Mouse (Mus musculus) midbrain, embryonic 13.5 days (tissue): Measurements from ENCODE around the gene Inka2. TPM values are rescaled to one million over a fixed set of nuclear protein-coding genes. Genes with fewer than 3 reads are reported as not detected.
A peak's percentile ranks its signal among the peaks of the same experiment; 100 is the strongest.
"Not testable (repeated sequence)": the region's sequence is repeated elsewhere in the genome, so short reads cannot be mapped to it uniquely, and the experiment has no call there.

ENCODE experiments used
- ATAC-seq: fragments of 200-750 bp; cut with Nextera tagmentation; 2 replicates; pipeline ENCODE4 v1.8.0; 2017; ENCODE audit warnings: mild to moderate bottlenecking, moderate TSS enrichment, moderate library complexity
- H3K27ac ChIP-seq: fragments of 300-500 bp; sonication (generic); 2 replicates; pipeline ENCODE4 v1.5.1; 2015; ENCODE audit warnings: inconsistent platforms, mild to moderate bottlenecking, moderate library complexity
- H3K27me3 ChIP-seq: fragments of 300-500 bp; sonication (generic); 2 replicates; pipeline ENCODE4 v1.6.1; 2015; ENCODE audit warnings: mild to moderate bottlenecking, inconsistent platforms
- H3K36me3 ChIP-seq: fragments of 300-500 bp; sonication (generic); 2 replicates; pipeline ENCODE4 v1.6.1; 2015; ENCODE audit warnings: mild to moderate bottlenecking, inconsistent platforms
- H3K4me1 ChIP-seq: fragments of 300-500 bp; sonication (generic); replicated peaks from 2 replicates; pipeline ENCODE4 v1.6.1; 2015; ENCODE audit warnings: inconsistent platforms
- H3K4me2 ChIP-seq: fragments of 300-500 bp; sonication (generic); replicated peaks from 2 replicates; pipeline ENCODE4 v1.6.1; 2015; ENCODE audit warnings: moderate library complexity, mild to moderate bottlenecking, inconsistent platforms
- H3K4me3 ChIP-seq: fragments of 300-500 bp; sonication (generic); replicated peaks from 2 replicates; pipeline ENCODE4 v1.5.1; 2015; ENCODE audit warnings: mild to moderate bottlenecking, inconsistent platforms
- H3K9ac ChIP-seq: fragments of 300-500 bp; sonication (generic); replicated peaks from 2 replicates; pipeline ENCODE4 v1.6.1; 2015; ENCODE audit warnings: mild to moderate bottlenecking, inconsistent platforms
- H3K9me3 ChIP-seq: fragments of 300-500 bp; sonication (generic); 2 replicates; pipeline ENCODE4 v1.6.1; 2016; ENCODE audit warnings: mild to moderate bottlenecking, inconsistent platforms
- WGBS: fragments of 180-500 bp; shearing (Covaris S2); methylation state at CpG from one replicate; pipeline ENCODE4 v1.1.7; 2015; 5-methylcytosine and 5-hydroxymethylcytosine counted together
- polyA plus RNA-seq: library from polyadenylated mRNA; unstranded; fragments of >200 nt; fragmentation: Nextera tagmentation; extraction: Ambion mirVana; gene quantifications from 2 replicates; pipeline ENCODE4 v1.2.1, GENCODE M21; 2015

The Inka2 gene
- polyA plus RNA-seq, 1 experiment from 2014 or later = 2.4 TPM

GRCm38 (mm10) chr3:105700786-105701185, 3.6 kb upstream of the Inka2 start:
- H3K36me3 ChIP-seq, H3K27ac ChIP-seq, H3K4me3 ChIP-seq, H3K9me3 ChIP-seq, H3K4me2 ChIP-seq, H3K9ac ChIP-seq, ATAC-seq: not testable (repeated sequence)
- 45% methylated on average over 1 of the region's 1 CpGs for WGBS
- Histone ChIP-seq H3K27me3 (peaks cover 31% of the 10 kb centered on the region), H3K4me1 (peaks cover 35% of the 10 kb centered on the region)

- H3K4me1 ChIP-seq = peaks cover 35% of the 10 kb centered on the region
- no peak for ATAC-seq
Measured at GRCm38 (mm10) chr3:105701399-105701798, 3.0 kb upstream of the Inka2 start.

GRCm38 (mm10) chr3:105703571-105703970, 828 bp upstream of the Inka2 start:
- Histone ChIP-seq H3K9me3 (no peaks in the 10 kb centered on the region), H3K4me3 (no peak overlapping the region), H3K36me3 (no peaks in the 10 kb centered on the region), H3K9ac (no peak overlapping the region), H3K4me2 (peak overlapping the region; percentile 98; the same call in 1 of the 2 replicates), H3K27ac (no peak overlapping the region), H3K27me3 (peaks cover 40% of the 10 kb centered on the region), H3K4me1 (peaks cover 31% of the 10 kb centered on the region)
- WGBS = 51% methylated on average over 6 of the region's 6 CpGs
- ATAC-seq = no peak

More at GRCm38 (mm10) chr3:105701399-105701798, 3.0 kb upstream of the Inka2 start:
- H3K27ac ChIP-seq = no peak overlapping the region
- H3K36me3 ChIP-seq = no peaks in the 10 kb centered on the region
- WGBS = 72% methylated on average over 5 of the region's 5 CpGs
- H3K27me3 ChIP-seq = peaks cover 37% of the 10 kb centered on the region
- no peaks in the 10 kb centered on the region for H3K9me3 ChIP-seq
- H3K9ac ChIP-seq = no peak overlapping the region
- H3K4me3 ChIP-seq = no peak overlapping the region
- no peak overlapping the region for H3K4me2 ChIP-seq

GRCm38 (mm10) chr3:105705061-105705549, 706 bp downstream of the Inka2 start:
- Histone ChIP-seq H3K4me1 (peaks cover 33% of the 10 kb centered on the region), H3K9ac (peak overlapping the region; percentile 68), H3K27me3 (peaks cover 40% of the 10 kb centered on the region), H3K27ac (no peak overlapping the region), H3K36me3 (no peaks in the 10 kb centered on the region), H3K4me3 (peak overlapping the region; percentile 54), H3K9me3 (no peaks in the 10 kb centered on the region), H3K4me2 (peak overlapping the region; percentile 98)
- ATAC-seq = peak; percentile 67
- under 1% methylated on average over 28 of the region's 28 CpGs for WGBS

GRCm38 (mm10) chr3:105705561-105705960, 1.2 kb downstream of the Inka2 start:
- Histone ChIP-seq H3K4me1 (peaks cover 37% of the 10 kb centered on the region), H3K9me3 (no peaks in the 10 kb centered on the region), H3K4me3 (peak overlapping the region; percentile 54), H3K27ac (no peak overlapping the region), H3K9ac (peak overlapping the region; percentile 68), H3K36me3 (no peaks in the 10 kb centered on the region), H3K4me2 (peak overlapping the region; percentile 98), H3K27me3 (peaks cover 40% of the 10 kb centered on the region)
- ATAC-seq = no peak
- 22% methylated on average over 3 of the region's 3 CpGs for WGBS

- Histone ChIP-seq H3K4me2 (peak overlapping the region; percentile 98), H3K9me3 (no peaks in the 10 kb centered on the region), H3K9ac (no peak overlapping the region), H3K4me3 (0 out of 2 replicates have a peak overlapping the region, but pooled peaks have one; percentile 54), H3K4me1 (peaks cover 37% of the 10 kb centered on the region), H3K27me3 (peaks cover 40% of the 10 kb centered on the region), H3K36me3 (no peaks in the 10 kb centered on the region), H3K27ac (no peak overlapping the region)
- WGBS = 43% methylated on average over 4 of the region's 4 CpGs
- no peak for ATAC-seq
Measured at GRCm38 (mm10) chr3:105706366-105707020, 2.1 kb downstream of the Inka2 start.

GRCm38 (mm10) chr3:105707590-105707989, 3.2 kb downstream of the Inka2 start:
- no peak overlapping the region for H3K9ac ChIP-seq
- no peaks in the 10 kb centered on the region for H3K36me3 ChIP-seq
- 10% methylated on average over 7 of the region's 7 CpGs for WGBS
- H3K9me3 ChIP-seq = no peaks in the 10 kb centered on the region
- H3K4me1 ChIP-seq = peaks cover 37% of the 10 kb centered on the region
- no peak overlapping the region for H3K4me3 ChIP-seq
- ATAC-seq = no peak
- no peak overlapping the region for H3K4me2 ChIP-seq
- no peak overlapping the region for H3K27ac ChIP-seq
- H3K27me3 ChIP-seq = peaks cover 31% of the 10 kb centered on the region

- H3K27ac ChIP-seq = no peak overlapping the region
- ATAC-seq = no peak
Measured at GRCm38 (mm10) chr3:105710246-105710645, 5.8 kb downstream of the Inka2 start.

GRCm38 (mm10) chr3:105711741-105712140, 7.3 kb downstream of the Inka2 start:
- H3K4me2 ChIP-seq = no peak overlapping the region
- no peaks in the 10 kb centered on the region for H3K9me3 ChIP-seq
- no peak overlapping the region for H3K27ac ChIP-seq
- no peak overlapping the region for H3K4me3 ChIP-seq
- 66% methylated on average over 7 of the region's 7 CpGs for WGBS
- no peak overlapping the region for H3K9ac ChIP-seq
- ATAC-seq = no peak
- peaks cover 22% of the 10 kb centered on the region for H3K4me1 ChIP-seq
- peaks cover 6% of the 10 kb centered on the region for H3K27me3 ChIP-seq
- no peaks in the 10 kb centered on the region for H3K36me3 ChIP-seq

More at GRCm38 (mm10) chr3:105710246-105710645, 5.8 kb downstream of the Inka2 start:
- Histone ChIP-seq H3K9ac (no peak overlapping the region), H3K36me3 (no peaks in the 10 kb centered on the region), H3K4me3 (no peak overlapping the region), H3K4me1 (peaks cover 34% of the 10 kb centered on the region), H3K27me3 (peaks cover 20% of the 10 kb centered on the region), H3K4me2 (no peak overlapping the region), H3K9me3 (no peaks in the 10 kb centered on the region)
- WGBS = 72% methylated on average over 6 of the region's 6 CpGs

GRCm38 (mm10) chr3:105712827-105713226, 8.4 kb downstream of the Inka2 start:
- no peaks in the 10 kb centered on the region for H3K27me3 ChIP-seq
- peaks cover 22% of the 10 kb centered on the region for H3K4me1 ChIP-seq
- H3K36me3 ChIP-seq = no peaks in the 10 kb centered on the region
- no peak overlapping the region for H3K4me2 ChIP-seq
- H3K9ac ChIP-seq = no peak overlapping the region
- H3K9me3 ChIP-seq = no peaks in the 10 kb centered on the region
- ATAC-seq = no peak
- no peak overlapping the region for H3K4me3 ChIP-seq
- H3K27ac ChIP-seq = no peak overlapping the region

- peak; percentile 59 for ATAC-seq
- no peak overlapping the region for H3K4me3 ChIP-seq
- 0 out of 2 replicates have a peak overlapping the region, but pooled peaks have one; percentile 36 for H3K9ac ChIP-seq
- WGBS = 17% methylated on average over 8 of the region's 8 CpGs
- no peaks in the 10 kb centered on the region for H3K9me3 ChIP-seq
- H3K4me2 ChIP-seq = no peak overlapping the region
- peak overlapping the region; percentile 64 for H3K27ac ChIP-seq
- no peaks in the 10 kb centered on the region for H3K36me3 ChIP-seq
- peaks cover 35% of the 10 kb centered on the region for H3K4me1 ChIP-seq
- no peaks in the 10 kb centered on the region for H3K27me3 ChIP-seq
Measured at GRCm38 (mm10) chr3:105714091-105714819, 9.9 kb downstream of the Inka2 start.

- H3K27ac ChIP-seq = no peak overlapping the region
- H3K9me3 ChIP-seq = no peaks in the 10 kb centered on the region
- H3K27me3 ChIP-seq = no peaks in the 10 kb centered on the region
- no peaks in the 10 kb centered on the region for H3K36me3 ChIP-seq
- peaks cover 35% of the 10 kb centered on the region for H3K4me1 ChIP-seq
- no peak overlapping the region for H3K9ac ChIP-seq
- no peak overlapping the region for H3K4me2 ChIP-seq
- H3K4me3 ChIP-seq = no peak overlapping the region
- ATAC-seq = no peak
Measured at GRCm38 (mm10) chr3:105714820-105715167, 10.4 kb downstream of the Inka2 start.
